Mouse (Mus musculus) limb, embryonic 10.5 days (tissue): ENCODE data around the gene Map2. TPM values are rescaled to one million over a fixed set of nuclear protein-coding genes. Genes with fewer than 3 reads are reported as not detected.

ENCODE experiments used
- DNase-seq: peaks from one replicate; pipeline ENCODE4 v3.0.0-alpha.2; 2017; ENCODE audit warnings: low spot score
- H3K27ac ChIP-seq: fragments of 300-500 bp; sonication (generic); 2 replicates; pipeline ENCODE4 v1.5.1; 2016; ENCODE audit warnings: mild to moderate bottlenecking
- H3K27me3 ChIP-seq: fragments of 300-500 bp; sonication (generic); 2 replicates; pipeline ENCODE4 v1.6.1; 2016; ENCODE audit warnings: low read depth, mild to moderate bottlenecking; ENCODE audit not compliant: poor library complexity, severe bottlenecking
- H3K36me3 ChIP-seq: fragments of 300-500 bp; sonication (generic); 2 replicates; pipeline ENCODE4 v1.6.1; 2016; ENCODE audit warnings: mild to moderate bottlenecking, moderate library complexity
- H3K4me1 ChIP-seq: fragments of 300-500 bp; sonication (generic); 2 replicates; pipeline ENCODE4 v1.6.1; 2016
- H3K4me3 ChIP-seq: fragments of 300-500 bp; sonication (generic); 2 replicates; pipeline ENCODE4 v1.5.1; 2016; ENCODE audit warnings: mild to moderate bottlenecking, moderate library complexity
- H3K9me3 ChIP-seq: fragments of 300-500 bp; sonication (generic); replicated peaks from 2 replicates; pipeline ENCODE4 v1.6.1; 2016; ENCODE audit warnings: mild to moderate bottlenecking
- WGBS: fragments of 180-500 bp; shearing (Covaris S2); methylation state at CpG from one replicate; pipeline ENCODE4 v1.1.7; 2016; 5-methylcytosine and 5-hydroxymethylcytosine counted together
- polyA plus RNA-seq: library from polyadenylated mRNA; unstranded; fragments of >200 nt; fragmentation: Nextera tagmentation; extraction: Ambion mirVana; gene quantifications from 2 replicates; pipeline ENCODE4 v1.2.1, GENCODE M21; 2016

Gene Map2
- polyA plus RNA-seq: 11.2 and 14.8 TPM in 2 replicates

- no peaks in the 10 kb centered on the region for H3K36me3 ChIP-seq
- under 1% methylated on average over 49 of the region's 61 CpGs for WGBS
Observed at GRCm38 (mm10) chr1:66175041-66175665, at the start of gene Map2. Gene Map2, plus strand, starts transcription at chr1:66175273.

GRCm38 (mm10) chr1:66133014-66133413 is 42.1 kb upstream of the Map2 start:
- Histone ChIP-seq H3K4me3 (no peak overlapping the region), H3K4me1 (no peaks in the 10 kb centered on the region), H3K9me3 (no peaks in the 10 kb centered on the region), H3K36me3 (no peaks in the 10 kb centered on the region), H3K27ac (no peak overlapping the region), H3K27me3 (no peaks in the 10 kb centered on the region)
- no peak for DNase-seq

More at GRCm38 (mm10) chr1:66175041-66175665, at the start of gene Map2:
- DNase-seq: peak; percentile 88
- no peaks in the 10 kb centered on the region for H3K9me3 ChIP-seq
- peaks cover 16% of the 10 kb centered on the region for H3K4me1 ChIP-seq
- peaks cover 13% of the 10 kb centered on the region; the same call in 1 of the 2 replicates for H3K27me3 ChIP-seq
- H3K4me3 ChIP-seq: peak within 1 kb of the TSS; percentile 70
- peak within 1 kb of the TSS; percentile 71 for H3K27ac ChIP-seq

GRCm38 (mm10) chr1:66135324-66135723 is 39.7 kb upstream of the Map2 start:
- no peak overlapping the region for H3K4me3 ChIP-seq
- no peaks in the 10 kb centered on the region for H3K9me3 ChIP-seq
- no peaks in the 10 kb centered on the region for H3K27me3 ChIP-seq
- H3K27ac ChIP-seq: no peak overlapping the region
- H3K4me1 ChIP-seq: no peaks in the 10 kb centered on the region
- DNase-seq: no peak
- H3K36me3 ChIP-seq: no peaks in the 10 kb centered on the region

- Histone ChIP-seq H3K4me3 (no peak overlapping the region), H3K4me1 (no peaks in the 10 kb centered on the region), H3K27me3 (no peaks in the 10 kb centered on the region), H3K9me3 (no peaks in the 10 kb centered on the region), H3K27ac (no peak overlapping the region), H3K36me3 (no peaks in the 10 kb centered on the region)
- no peak for DNase-seq
- WGBS: 88% methylated on average over 1 of the region's 1 CpGs
Observed at GRCm38 (mm10) chr1:66140686-66141085, 34.4 kb upstream of the Map2 start.

GRCm38 (mm10) chr1:66145180-66145579 is 29.9 kb upstream of the Map2 start:
- no peaks in the 10 kb centered on the region for H3K27me3 ChIP-seq
- H3K36me3 ChIP-seq: no peaks in the 10 kb centered on the region
- H3K9me3 ChIP-seq: no peaks in the 10 kb centered on the region
- no peak overlapping the region for H3K27ac ChIP-seq
- WGBS: 65% methylated on average over 3 of the region's 3 CpGs
- no peak overlapping the region for H3K4me3 ChIP-seq
- no peaks in the 10 kb centered on the region for H3K4me1 ChIP-seq
- DNase-seq: no peak

GRCm38 (mm10) chr1:66148825-66149514 is 26.1 kb upstream of the Map2 start:
- Histone ChIP-seq H3K27ac (no peak overlapping the region), H3K27me3 (no peaks in the 10 kb centered on the region), H3K4me3 (no peak overlapping the region), H3K9me3 (no peaks in the 10 kb centered on the region), H3K4me1 (no peaks in the 10 kb centered on the region), H3K36me3 (no peaks in the 10 kb centered on the region)
- no peak for DNase-seq
- WGBS: 85% methylated on average over 2 of the region's 2 CpGs

- H3K4me1 ChIP-seq: no peaks in the 10 kb centered on the region
- H3K36me3 ChIP-seq: no peaks in the 10 kb centered on the region
- 87% methylated on average over 3 of the region's 3 CpGs for WGBS
- H3K27ac ChIP-seq: no peak overlapping the region
- no peaks in the 10 kb centered on the region for H3K9me3 ChIP-seq
- no peak for DNase-seq
- no peaks in the 10 kb centered on the region for H3K27me3 ChIP-seq
- H3K4me3 ChIP-seq: no peak overlapping the region
Observed at GRCm38 (mm10) chr1:66150806-66151205, 24.3 kb upstream of the Map2 start.

GRCm38 (mm10) chr1:66157135-66157534 is 17.9 kb upstream of the Map2 start:
- no peaks in the 10 kb centered on the region for H3K9me3 ChIP-seq
- no peaks in the 10 kb centered on the region for H3K36me3 ChIP-seq
- 91% methylated on average over 2 of the region's 2 CpGs for WGBS
- no peaks in the 10 kb centered on the region for H3K27me3 ChIP-seq
- DNase-seq: no peak
- no peak overlapping the region for H3K27ac ChIP-seq
- no peaks in the 10 kb centered on the region for H3K4me1 ChIP-seq
- no peak overlapping the region for H3K4me3 ChIP-seq

GRCm38 (mm10) chr1:66157589-66157988 is 17.5 kb upstream of the Map2 start:
- no peaks in the 10 kb centered on the region for H3K36me3 ChIP-seq
- H3K4me1 ChIP-seq: no peaks in the 10 kb centered on the region
- H3K27ac ChIP-seq: no peak overlapping the region
- no peaks in the 10 kb centered on the region for H3K9me3 ChIP-seq
- no peak for DNase-seq
- no peaks in the 10 kb centered on the region for H3K27me3 ChIP-seq
- H3K4me3 ChIP-seq: no peak overlapping the region

- no peaks in the 10 kb centered on the region for H3K27me3 ChIP-seq
- no peaks in the 10 kb centered on the region for H3K36me3 ChIP-seq
- H3K4me3 ChIP-seq: no peak overlapping the region
- H3K27ac ChIP-seq: no peak overlapping the region
- no peaks in the 10 kb centered on the region for H3K9me3 ChIP-seq
- DNase-seq: no peak
- WGBS: 58% methylated on average over 2 of the region's 2 CpGs
- H3K4me1 ChIP-seq: no peaks in the 10 kb centered on the region
Observed at GRCm38 (mm10) chr1:66164648-66165047, 10.4 kb upstream of the Map2 start.

- H3K36me3 ChIP-seq: no peaks in the 10 kb centered on the region
- WGBS: 81% methylated on average over 5 of the region's 5 CpGs
- no peaks in the 10 kb centered on the region for H3K4me1 ChIP-seq
- no peak overlapping the region for H3K4me3 ChIP-seq
- H3K27me3 ChIP-seq: 0 out of 2 replicates have a peak, but pooled peaks cover 4% of the 10 kb centered on the region
- H3K9me3 ChIP-seq: no peaks in the 10 kb centered on the region
- DNase-seq: no peak
- H3K27ac ChIP-seq: no peak overlapping the region
Observed at GRCm38 (mm10) chr1:66168722-66169121, 6.4 kb upstream of the Map2 start.

- Histone ChIP-seq H3K27me3 (peaks cover 13% of the 10 kb centered on the region; the same call in 1 of the 2 replicates), H3K36me3 (no peaks in the 10 kb centered on the region), H3K27ac (no peak overlapping the region), H3K4me1 (peaks cover 10% of the 10 kb centered on the region), H3K9me3 (no peaks in the 10 kb centered on the region), H3K4me3 (no peak overlapping the region)
- no peak for DNase-seq
- WGBS: 90% methylated on average over 3 of the region's 3 CpGs
Observed at GRCm38 (mm10) chr1:66172127-66172526, 2.9 kb upstream of the Map2 start.

GRCm38 (mm10) chr1:66173630-66174029 is 1.4 kb upstream of the Map2 start:
- DNase-seq: no peak
- 36% methylated on average over 5 of the region's 5 CpGs for WGBS
- Histone ChIP-seq H3K27ac (no peak overlapping the region), H3K27me3 (peaks cover 13% of the 10 kb centered on the region; the same call in 1 of the 2 replicates), H3K9me3 (no peaks in the 10 kb centered on the region), H3K36me3 (no peaks in the 10 kb centered on the region), H3K4me3 (no peak overlapping the region), H3K4me1 (peaks cover 16% of the 10 kb centered on the region)
